Mouse (Mus musculus): Measurements from ENCODE around the gene Acot1.

The Acot1 gene

DNA sequence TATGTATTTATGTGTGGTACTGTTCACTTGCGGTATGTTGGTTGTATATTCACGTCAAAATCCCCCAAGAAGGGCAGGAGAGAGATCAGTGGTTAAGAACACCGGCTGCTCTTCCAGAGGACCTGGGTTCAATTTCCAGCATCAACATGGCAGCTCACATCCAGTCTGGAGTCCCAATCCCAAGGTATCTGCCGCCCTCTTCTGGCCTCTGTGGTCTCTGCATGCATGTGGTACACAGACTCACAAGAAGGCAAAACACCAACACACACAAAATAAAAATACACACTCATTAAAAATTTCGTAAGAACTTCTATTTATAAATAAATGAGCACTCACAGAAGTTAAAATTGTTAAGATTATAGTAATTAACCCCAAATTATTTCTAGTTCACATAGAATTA is 53.9 kb downstream of the Acot1 start:
- DNase-seq (ENCODE audit: low read depth, low spot score), result no peak

DNA sequence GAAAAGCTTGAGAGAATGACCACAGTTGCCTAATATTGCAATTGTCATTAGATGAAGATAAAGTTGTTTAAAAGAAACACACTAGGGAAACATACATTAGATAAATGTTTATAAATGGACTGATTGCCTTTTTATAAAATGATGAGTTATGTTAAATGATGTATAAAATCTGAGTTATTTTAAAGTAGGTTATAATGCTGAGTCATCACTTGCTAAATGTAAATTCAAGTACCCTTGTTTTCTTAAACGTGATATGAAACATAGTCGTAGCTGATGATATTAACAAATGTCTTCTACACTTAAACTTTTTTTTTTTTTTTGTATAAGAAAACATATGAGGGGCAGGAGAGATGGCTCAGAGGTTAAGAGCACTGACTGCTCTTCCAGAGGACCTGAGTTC is 54.5 kb downstream of the Acot1 start:
- no peak for DNase-seq (ENCODE audit: low read depth, low spot score)

DNA sequence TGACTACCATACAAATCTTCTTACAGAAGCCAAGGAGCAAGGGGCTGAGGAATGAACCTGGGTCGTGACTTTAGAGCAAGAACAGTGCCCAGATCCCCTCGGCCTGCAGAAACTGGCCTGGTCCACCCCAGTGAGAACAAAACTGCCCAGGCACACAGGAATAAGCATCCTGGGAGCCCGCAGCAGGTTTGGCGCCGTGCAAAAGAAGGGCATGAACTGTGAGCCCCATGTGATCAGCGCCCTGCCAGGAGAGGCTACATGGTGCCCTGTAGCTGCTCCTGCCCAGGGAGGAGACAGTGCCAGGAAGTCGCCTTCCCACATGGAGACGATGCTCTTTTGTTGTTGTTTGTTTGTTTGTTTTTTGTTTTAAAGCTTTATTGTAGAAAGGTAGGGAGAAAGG is 55.3 kb downstream of the Acot1 start:
- DNase-seq (ENCODE audit: low read depth, low spot score), result no peak

DNA sequence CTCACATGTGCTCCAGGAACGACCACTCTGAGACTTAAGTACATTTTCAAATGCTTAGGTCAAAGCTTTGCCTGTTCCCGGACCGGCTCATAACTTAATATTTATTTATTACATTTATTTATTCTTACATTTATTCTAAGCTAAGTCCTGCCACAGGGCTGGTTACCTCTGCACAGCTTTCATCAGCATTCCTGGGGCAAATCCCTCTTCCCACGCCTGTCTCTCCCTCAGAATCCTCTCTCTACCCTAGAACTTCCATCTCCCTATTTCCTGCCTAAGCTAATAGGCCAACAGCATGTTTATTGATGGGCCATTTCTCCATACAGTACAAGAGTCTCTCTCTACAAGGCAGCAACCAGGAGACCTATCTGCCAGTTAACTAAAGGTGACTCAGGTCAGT is 58.5 kb downstream of the Acot1 start:
- DNase-seq (ENCODE audit: low read depth, low spot score), result no peak
